Mouse (Mus musculus) heart, embryonic 12.5 days (tissue): ENCODE results near the gene Syn3. TPM values are rescaled to one million over a fixed set of nuclear protein-coding genes. Genes with fewer than 3 reads are reported as not detected.
A peak's percentile ranks its signal among the peaks of the same experiment; 100 is the strongest.
"Not testable (repeated sequence)": the region's sequence is repeated elsewhere in the genome, so short reads cannot be mapped to it uniquely, and the experiment has no call there.

Experiments
- ATAC-seq: fragments of 200-750 bp; cut with Nextera tagmentation; 2 replicates; pipeline ENCODE4 v1.8.0; 2017; ENCODE audit warnings: moderate TSS enrichment, moderate library complexity; ENCODE audit not compliant: insufficient number of reproducible peaks, low FRiP score
- H3K27ac ChIP-seq: fragments of 300-500 bp; sonication (generic); 2 replicates; pipeline ENCODE4 v1.5.1; 2016; ENCODE audit warnings: mild to moderate bottlenecking, moderate library complexity; ENCODE audit not compliant: poor library complexity, severe bottlenecking
- H3K27me3 ChIP-seq: fragments of 300-500 bp; sonication (generic); replicated peaks from 2 replicates; pipeline ENCODE4 v1.6.1; 2016; ENCODE audit warnings: mild to moderate bottlenecking, moderate library complexity
- H3K36me3 ChIP-seq: fragments of 300-500 bp; sonication (generic); 2 replicates; pipeline ENCODE4 v1.6.1; 2016; ENCODE audit warnings: mild to moderate bottlenecking, moderate library complexity
- H3K4me1 ChIP-seq: fragments of 300-500 bp; sonication (generic); replicated peaks from 2 replicates; pipeline ENCODE4 v1.6.1; 2016; ENCODE audit warnings: mild to moderate bottlenecking
- H3K4me2 ChIP-seq: fragments of 300-500 bp; sonication (generic); 2 replicates; pipeline ENCODE4 v1.6.1; 2016; ENCODE audit warnings: mild to moderate bottlenecking, moderate library complexity
- H3K4me3 ChIP-seq: fragments of 300-500 bp; sonication (generic); 2 replicates; pipeline ENCODE4 v1.5.1; 2016; ENCODE audit warnings: mild to moderate bottlenecking
- H3K9ac ChIP-seq: fragments of 300-500 bp; sonication (generic); 2 replicates; pipeline ENCODE4 v1.6.1; 2016; ENCODE audit warnings: mild to moderate bottlenecking, moderate library complexity
- H3K9me3 ChIP-seq: fragments of 300-500 bp; sonication (generic); replicated peaks from 2 replicates; pipeline ENCODE4 v1.6.1; 2016; ENCODE audit warnings: mild to moderate bottlenecking, moderate library complexity
- WGBS: fragments of 180-500 bp; shearing (Covaris S2); methylation state at CpG from one replicate; pipeline ENCODE4 v1.1.7; 2016; 5-methylcytosine and 5-hydroxymethylcytosine counted together
- polyA plus RNA-seq: library from polyadenylated mRNA; unstranded; fragments of >200 nt; fragmentation: Nextera tagmentation; extraction: Ambion mirVana; gene quantifications from 2 replicates; pipeline ENCODE4 v1.2.1, GENCODE M21; 2016

Gene Syn3
- polyA plus RNA-seq, 1 experiment from 2014 or later: 1.5 TPM

GRCm38 (mm10) chr10:86439640-86440039 is 59.1 kb downstream of the Syn3 start:
- no peak overlapping the region for H3K4me3 ChIP-seq
- no peaks in the 10 kb centered on the region for H3K27me3 ChIP-seq
- WGBS: 85% methylated on average over 4 of the region's 4 CpGs
- H3K4me2 ChIP-seq: no peak overlapping the region
- H3K9me3 ChIP-seq: no peaks in the 10 kb centered on the region
- H3K36me3 ChIP-seq: no peaks in the 10 kb centered on the region
- no peak overlapping the region for H3K9ac ChIP-seq
- no peak overlapping the region for H3K27ac ChIP-seq
- H3K4me1 ChIP-seq: no peaks in the 10 kb centered on the region
- ATAC-seq: no peak

- H3K27me3 ChIP-seq: no peaks in the 10 kb centered on the region
- 85% methylated on average over 11 of the region's 11 CpGs for WGBS
- ATAC-seq: no peak
- no peaks in the 10 kb centered on the region for H3K36me3 ChIP-seq
- no peak overlapping the region for H3K4me2 ChIP-seq
- H3K9me3 ChIP-seq: no peaks in the 10 kb centered on the region
- H3K27ac ChIP-seq: no peak overlapping the region
- no peak overlapping the region for H3K9ac ChIP-seq
- no peaks in the 10 kb centered on the region for H3K4me1 ChIP-seq
- no peak overlapping the region for H3K4me3 ChIP-seq
Measured at GRCm38 (mm10) chr10:86437294-86437693, 61.4 kb downstream of the Syn3 start.

- H3K36me3 ChIP-seq, H3K9ac ChIP-seq, H3K27ac ChIP-seq, H3K4me1 ChIP-seq, H3K27me3 ChIP-seq, ATAC-seq, H3K4me3 ChIP-seq, H3K4me2 ChIP-seq, H3K9me3 ChIP-seq: not testable (repeated sequence)
- 66% methylated on average over 4 of the region's 4 CpGs for WGBS
Measured at GRCm38 (mm10) chr10:86435006-86435405, 63.7 kb downstream of the Syn3 start.

- no peak for ATAC-seq
- Histone ChIP-seq H3K9ac (no peak overlapping the region), H3K4me1 (peaks cover 11% of the 10 kb centered on the region), H3K36me3 (no peaks in the 10 kb centered on the region), H3K27me3 (no peaks in the 10 kb centered on the region), H3K4me3 (no peak overlapping the region), H3K9me3 (no peaks in the 10 kb centered on the region), H3K27ac (no peak overlapping the region), H3K4me2 (no peak overlapping the region)
- 73% methylated on average over 3 of the region's 3 CpGs for whole genome bisulfite sequencing
Measured at GRCm38 (mm10) chr10:86429651-86430050, 69.0 kb downstream of the Syn3 start.

- 61% methylated on average over 2 of the region's 2 CpGs for WGBS
- Histone ChIP-seq H3K27ac (no peak overlapping the region), H3K9me3 (no peaks in the 10 kb centered on the region), H3K9ac (no peak overlapping the region), H3K27me3 (no peaks in the 10 kb centered on the region), H3K4me1 (peaks cover 11% of the 10 kb centered on the region), H3K4me2 (no peak overlapping the region), H3K4me3 (no peak overlapping the region), H3K36me3 (no peaks in the 10 kb centered on the region)
- ATAC-seq: no peak
Measured at GRCm38 (mm10) chr10:86427956-86428355, 70.7 kb downstream of the Syn3 start.

- no peak overlapping the region for H3K9ac ChIP-seq
- H3K4me1 ChIP-seq: peaks cover 11% of the 10 kb centered on the region
- 52% methylated on average over 10 of the region's 10 CpGs for WGBS
- H3K36me3 ChIP-seq: no peaks in the 10 kb centered on the region
- no peaks in the 10 kb centered on the region for H3K9me3 ChIP-seq
- peak overlapping the region; percentile 64 for H3K27ac ChIP-seq
- no peak overlapping the region for H3K4me2 ChIP-seq
- H3K4me3 ChIP-seq: no peak overlapping the region
- no peaks in the 10 kb centered on the region for H3K27me3 ChIP-seq
- 0 out of 2 replicates have a peak, but pooled peaks have one; percentile 59 for ATAC-seq
Measured at GRCm38 (mm10) chr10:86425690-86426530, 72.8 kb downstream of the Syn3 start.

GRCm38 (mm10) chr10:86421731-86422370 is 76.8 kb downstream of the Syn3 start:
- 71% methylated on average over 3 of the region's 3 CpGs for WGBS

GRCm38 (mm10) chr10:86418931-86419330 is 79.8 kb downstream of the Syn3 start:
- Histone ChIP-seq H3K36me3 (no peaks in the 10 kb centered on the region), H3K27ac (peak overlapping the region; percentile 50; the same call in 1 of the 2 replicates), H3K4me2 (no peak overlapping the region), H3K9me3 (no peaks in the 10 kb centered on the region), H3K9ac (no peak overlapping the region), H3K4me3 (no peak overlapping the region), H3K4me1 (peaks cover 28% of the 10 kb centered on the region), H3K27me3 (no peaks in the 10 kb centered on the region)
- WGBS: 68% methylated on average over 5 of the region's 5 CpGs
- ATAC-seq: 0 out of 2 replicates have a peak, but pooled peaks have one; percentile 42

More at GRCm38 (mm10) chr10:86421731-86422370, 76.8 kb downstream of the Syn3 start:
- Histone ChIP-seq H3K4me2 (no peak overlapping the region), H3K27ac (no peak overlapping the region), H3K4me3 (no peak overlapping the region), H3K27me3 (no peaks in the 10 kb centered on the region), H3K4me1 (peaks cover 33% of the 10 kb centered on the region), H3K9ac (no peak overlapping the region), H3K9me3 (no peaks in the 10 kb centered on the region), H3K36me3 (no peaks in the 10 kb centered on the region)
- ATAC-seq: no peak

GRCm38 (mm10) chr10:86418345-86418744 is 80.4 kb downstream of the Syn3 start:
- no peak for ATAC-seq
- Histone ChIP-seq H3K9me3 (no peaks in the 10 kb centered on the region), H3K36me3 (no peaks in the 10 kb centered on the region), H3K27ac (0 out of 2 replicates have a peak overlapping the region, but pooled peaks have one; percentile 50), H3K9ac (no peak overlapping the region), H3K27me3 (no peaks in the 10 kb centered on the region), H3K4me3 (no peak overlapping the region), H3K4me1 (peaks cover 28% of the 10 kb centered on the region), H3K4me2 (no peak overlapping the region)
- WGBS: 66% methylated on average over 2 of the region's 2 CpGs

GRCm38 (mm10) chr10:86416806-86417205 is 81.9 kb downstream of the Syn3 start:
- Histone ChIP-seq H3K4me3 (no peak overlapping the region), H3K9ac (no peak overlapping the region), H3K4me2 (no peak overlapping the region), H3K9me3 (no peaks in the 10 kb centered on the region), H3K4me1 (peaks cover 28% of the 10 kb centered on the region), H3K27ac (no peak overlapping the region), H3K27me3 (no peaks in the 10 kb centered on the region), H3K36me3 (no peaks in the 10 kb centered on the region)
- WGBS: 19% methylated on average over 8 of the region's 8 CpGs
- ATAC-seq: peak; percentile 29; the same call in 1 of the 2 replicates

GRCm38 (mm10) chr10:86410868-86411267 is 87.8 kb downstream of the Syn3 start:
- no peaks in the 10 kb centered on the region for H3K27me3 ChIP-seq
- no peak overlapping the region for H3K27ac ChIP-seq
- H3K4me3 ChIP-seq: no peak overlapping the region
- H3K4me2 ChIP-seq: no peak overlapping the region
- ATAC-seq: no peak
- WGBS: 83% methylated on average over 6 of the region's 6 CpGs
- H3K36me3 ChIP-seq: no peaks in the 10 kb centered on the region
- no peaks in the 10 kb centered on the region for H3K9me3 ChIP-seq
- H3K4me1 ChIP-seq: peaks cover 10% of the 10 kb centered on the region
- no peak overlapping the region for H3K9ac ChIP-seq
